Mouse (Mus musculus): ENCODE data around the gene Tifa. TPM values are rescaled to one million over a fixed set of nuclear protein-coding genes. Genes with fewer than 3 reads are reported as not detected.
"Not testable (repeated sequence)": the region's sequence is repeated elsewhere in the genome, so short reads cannot be mapped to it uniquely, and the experiment has no call there.

The Tifa gene
- polyA plus RNA-seq, 1 experiment from 2014 or later = 7.4 TPM

- peak within 1 kb of the TSS; percentile 85 for H3K27ac ChIP-seq (ENCODE audit: low read length)
- ATAC-seq (ENCODE audit: insufficient read depth, low FRiP score) = peak; percentile 90
- H3K36me3 ChIP-seq (ENCODE audit: control insufficient read depth, insufficient read depth, low read length) = no peaks in the 10 kb centered on the region
- peak within 1 kb of the TSS; percentile 64 for H3K4me3 ChIP-seq (replicated peaks; ENCODE audit: low read length)
- no peaks in the 10 kb centered on the region for H3K27me3 ChIP-seq (ENCODE audit: control insufficient read depth, insufficient read depth, low read length)
- peak within 1 kb of the TSS; percentile 74 for H3K4me2 ChIP-seq (ENCODE audit: low read depth, low read length)
- H3K9ac ChIP-seq (ENCODE audit: low read length) = peak within 1 kb of the TSS; percentile 70
- under 1% methylated on average over 24 of the region's 24 CpGs for WGBS
- no peaks in the 10 kb centered on the region for H3K4me1 ChIP-seq (ENCODE audit: control insufficient read depth, insufficient read depth, low read length)
- H3K9me3 ChIP-seq (replicated peaks; ENCODE audit: control insufficient read depth, low read length) = no peaks in the 10 kb centered on the region
These were observed 9.5 kb upstream of the Tifa start, which contains the start of gene Alpk1 for GRCm38 (mm10) chr3:127780021-127780644. TSS of gene Alpk1 (minus strand) at chr3:127780527.

- H3K4me3 ChIP-seq (replicated peaks; ENCODE audit: low read length) = no peak overlapping the region
- ATAC-seq (ENCODE audit: insufficient read depth, low FRiP score) = no peak
- H3K27ac ChIP-seq (ENCODE audit: low read length) = no peak overlapping the region
- H3K9ac ChIP-seq (ENCODE audit: low read length) = no peak overlapping the region
- H3K27me3 ChIP-seq (ENCODE audit: control insufficient read depth, insufficient read depth, low read length) = no peaks in the 10 kb centered on the region
- H3K4me2 ChIP-seq (ENCODE audit: low read depth, low read length) = no peak overlapping the region
- H3K36me3 ChIP-seq (ENCODE audit: control insufficient read depth, insufficient read depth, low read length) = no peaks in the 10 kb centered on the region
- 87% methylated on average over 9 of the region's 9 CpGs for WGBS
- H3K4me1 ChIP-seq (ENCODE audit: control insufficient read depth, insufficient read depth, low read length) = no peaks in the 10 kb centered on the region
- H3K9me3 ChIP-seq (replicated peaks; ENCODE audit: control insufficient read depth, low read length) = no peaks in the 10 kb centered on the region
These were observed 8.7 kb upstream of the Tifa start for GRCm38 (mm10) chr3:127780921-127781320.

- Histone ChIP-seq H3K27me3 (ENCODE audit: control insufficient read depth, insufficient read depth, low read length) (no peaks in the 10 kb centered on the region), H3K9me3 (replicated peaks; ENCODE audit: control insufficient read depth, low read length) (no peaks in the 10 kb centered on the region), H3K4me2 (ENCODE audit: low read depth, low read length) (no peak overlapping the region), H3K36me3 (ENCODE audit: control insufficient read depth, insufficient read depth, low read length) (no peaks in the 10 kb centered on the region), H3K4me1 (ENCODE audit: control insufficient read depth, insufficient read depth, low read length) (no peaks in the 10 kb centered on the region), H3K27ac (ENCODE audit: low read length) (no peak overlapping the region), H3K4me3 (replicated peaks; ENCODE audit: low read length) (no peak overlapping the region), H3K9ac (ENCODE audit: low read length) (no peak overlapping the region)
- WGBS = 68% methylated on average over 6 of the region's 6 CpGs
- no peak for ATAC-seq (ENCODE audit: insufficient read depth, low FRiP score)
These were observed 6.7 kb upstream of the Tifa start for GRCm38 (mm10) chr3:127782921-127783320.

GRCm38 (mm10) chr3:127783680-127784079, 5.9 kb upstream of the Tifa start:
- 93% methylated on average over 8 of the region's 8 CpGs for WGBS
- not testable (repeated sequence) for H3K27ac ChIP-seq (ENCODE audit: low read length); H3K9me3 ChIP-seq (replicated peaks; ENCODE audit: control insufficient read depth, low read length); H3K27me3 ChIP-seq (ENCODE audit: control insufficient read depth, insufficient read depth, low read length); H3K4me3 ChIP-seq (replicated peaks; ENCODE audit: low read length); H3K9ac ChIP-seq (ENCODE audit: low read length); H3K4me1 ChIP-seq (ENCODE audit: control insufficient read depth, insufficient read depth, low read length); ATAC-seq (ENCODE audit: insufficient read depth, low FRiP score); H3K4me2 ChIP-seq (ENCODE audit: low read depth, low read length); H3K36me3 ChIP-seq (ENCODE audit: control insufficient read depth, insufficient read depth, low read length)

DNA sequence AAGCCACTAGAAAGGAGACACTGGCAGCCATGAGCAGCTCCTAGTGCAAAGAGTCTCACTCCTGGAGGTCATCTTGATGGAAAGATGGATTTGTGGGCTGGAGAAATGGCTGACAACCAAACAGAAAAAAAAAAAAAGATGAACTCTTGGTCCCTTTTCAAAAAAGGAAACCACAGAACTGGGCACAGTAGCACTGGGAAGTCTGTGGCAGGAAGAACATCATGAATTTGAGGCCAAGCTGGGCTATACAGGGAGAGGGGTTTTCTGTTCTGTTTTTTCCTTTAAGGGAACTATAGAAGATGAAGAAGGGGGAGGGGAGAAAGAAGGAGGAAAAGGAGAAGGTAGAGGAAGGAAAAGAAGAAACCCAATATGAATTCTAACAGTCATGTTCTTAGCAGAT, 2.6 kb upstream of the Tifa start:
- Histone ChIP-seq H3K9ac (ENCODE audit: low read length) (no peak overlapping the region), H3K36me3 (ENCODE audit: control insufficient read depth, insufficient read depth, low read length) (no peaks in the 10 kb centered on the region), H3K4me3 (replicated peaks; ENCODE audit: low read length) (no peak overlapping the region), H3K9me3 (replicated peaks; ENCODE audit: control insufficient read depth, low read length) (no peaks in the 10 kb centered on the region), H3K27me3 (ENCODE audit: control insufficient read depth, insufficient read depth, low read length) (peaks cover 5% of the 10 kb centered on the region; the same call in 1 of the 2 replicates), H3K4me1 (ENCODE audit: control insufficient read depth, insufficient read depth, low read length) (peaks cover 9% of the 10 kb centered on the region), H3K4me2 (ENCODE audit: low read depth, low read length) (no peak overlapping the region), H3K27ac (ENCODE audit: low read length) (no peak overlapping the region)
- ATAC-seq (ENCODE audit: insufficient read depth, low FRiP score) = no peak

DNA sequence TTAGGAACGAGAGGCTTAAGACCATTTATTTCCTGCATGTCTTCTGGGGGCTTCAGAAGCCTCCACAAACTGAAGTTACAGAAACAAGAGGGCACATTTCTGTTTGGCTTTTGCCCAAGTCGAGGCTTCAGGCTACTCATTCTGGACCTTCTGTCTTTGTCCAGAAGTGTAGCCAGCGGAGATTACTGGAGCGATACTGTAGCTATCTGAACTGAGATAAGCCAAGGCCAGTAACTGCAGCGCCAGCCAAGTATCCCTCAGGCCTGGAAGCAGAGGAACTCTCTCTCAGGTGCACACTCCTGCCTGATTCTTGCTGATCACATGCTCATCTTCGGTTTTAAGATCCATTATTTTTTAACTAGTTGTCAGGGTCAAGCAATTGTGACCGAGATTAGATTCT, 1.6 kb upstream of the Tifa start:
- no peaks in the 10 kb centered on the region for H3K36me3 ChIP-seq (ENCODE audit: control insufficient read depth, insufficient read depth, low read length)
- 55% methylated on average over 7 of the region's 7 CpGs for WGBS
- H3K9me3 ChIP-seq (replicated peaks; ENCODE audit: control insufficient read depth, low read length) = no peaks in the 10 kb centered on the region
- ATAC-seq (ENCODE audit: insufficient read depth, low FRiP score) = no peak
- H3K4me2 ChIP-seq (ENCODE audit: low read depth, low read length) = no peak overlapping the region
- peaks cover 5% of the 10 kb centered on the region; the same call in 1 of the 2 replicates for H3K27me3 ChIP-seq (ENCODE audit: control insufficient read depth, insufficient read depth, low read length)
- peaks cover 9% of the 10 kb centered on the region for H3K4me1 ChIP-seq (ENCODE audit: control insufficient read depth, insufficient read depth, low read length)
- H3K9ac ChIP-seq (ENCODE audit: low read length) = no peak overlapping the region
- no peak overlapping the region for H3K4me3 ChIP-seq (replicated peaks; ENCODE audit: low read length)
- H3K27ac ChIP-seq (ENCODE audit: low read length) = no peak overlapping the region

DNA sequence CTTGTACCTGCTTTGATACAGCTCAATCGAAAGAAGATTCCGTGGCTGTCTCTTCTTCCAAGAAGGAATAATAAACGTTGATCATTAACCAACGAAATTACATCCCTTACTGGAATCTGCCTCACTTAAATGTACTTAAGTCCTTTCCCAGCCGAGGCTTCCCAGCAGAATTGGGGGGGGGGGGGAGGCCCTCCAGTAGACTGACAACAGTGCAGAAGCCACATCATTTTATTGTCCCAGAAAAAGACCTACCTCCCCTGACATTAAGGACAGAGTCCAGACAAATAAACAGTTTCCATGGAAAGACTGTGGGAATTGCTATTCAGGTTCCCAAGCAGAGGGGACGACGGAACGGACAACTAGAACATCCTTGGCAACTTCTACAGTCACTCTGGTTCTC, 686 bp upstream of the Tifa start:
- Histone ChIP-seq H3K27me3 (ENCODE audit: control insufficient read depth, insufficient read depth, low read length) (peaks cover 5% of the 10 kb centered on the region; the same call in 1 of the 2 replicates), H3K9me3 (replicated peaks; ENCODE audit: control insufficient read depth, low read length) (no peaks in the 10 kb centered on the region), H3K4me3 (replicated peaks; ENCODE audit: low read length) (peak overlapping the region; percentile 62), H3K4me1 (ENCODE audit: control insufficient read depth, insufficient read depth, low read length) (peaks cover 9% of the 10 kb centered on the region), H3K9ac (ENCODE audit: low read length) (no peak overlapping the region), H3K36me3 (ENCODE audit: control insufficient read depth, insufficient read depth, low read length) (no peaks in the 10 kb centered on the region), H3K27ac (ENCODE audit: low read length) (no peak overlapping the region), H3K4me2 (ENCODE audit: low read depth, low read length) (peak overlapping the region; percentile 100; the same call in 1 of the 2 replicates)
- 26% methylated on average over 8 of the region's 8 CpGs for WGBS
- ATAC-seq (ENCODE audit: insufficient read depth, low FRiP score) = no peak

DNA sequence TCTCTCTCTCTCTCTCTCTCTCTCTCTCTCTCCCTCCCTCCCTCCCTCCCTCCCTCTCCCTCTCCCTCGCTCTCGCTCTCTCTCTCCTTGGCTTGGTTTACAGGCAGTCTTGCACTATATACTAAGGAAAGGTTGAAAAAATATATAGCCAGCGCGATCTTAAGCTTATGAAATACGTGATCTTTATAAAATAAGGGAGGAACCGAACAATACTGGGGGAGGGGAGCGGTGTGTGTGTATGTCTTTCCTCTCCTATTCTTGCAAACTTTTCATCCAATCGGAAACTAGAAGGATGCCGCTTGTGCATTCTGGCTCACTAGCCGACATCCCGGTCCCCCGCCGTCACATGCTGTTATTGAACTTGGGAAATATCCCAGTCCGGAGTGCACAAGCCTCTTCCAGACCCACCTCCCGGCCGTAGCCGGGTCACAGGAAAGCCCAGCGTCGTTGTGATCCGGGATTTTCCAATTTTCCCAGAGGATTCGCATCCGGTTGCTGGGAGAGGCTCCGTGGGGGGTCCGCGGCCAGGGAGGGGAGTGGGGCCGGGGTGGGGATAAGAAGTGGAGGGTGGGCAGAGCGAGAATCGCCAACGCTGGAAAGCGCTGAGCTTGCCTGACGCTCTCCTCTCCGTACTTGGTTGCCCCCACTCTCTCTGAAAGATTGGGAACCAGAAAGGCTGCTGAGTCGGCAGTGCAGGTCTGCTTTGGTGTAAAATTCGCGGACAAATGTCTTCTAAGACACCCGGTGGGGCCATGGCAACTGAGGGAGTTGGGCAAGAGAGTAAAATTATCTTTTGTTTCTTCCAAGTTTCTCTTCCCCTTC, 840 bp downstream of the Tifa start:
- H3K4me2 ChIP-seq (ENCODE audit: low read depth, low read length) = peak overlapping the region; percentile 100

GRCm38 (mm10) chr3:127791056-127791483, 1.5 kb downstream of the Tifa start:
- Histone ChIP-seq H3K36me3 (ENCODE audit: control insufficient read depth, insufficient read depth, low read length) (no peaks in the 10 kb centered on the region), H3K9ac (ENCODE audit: low read length) (peak overlapping the region; percentile 73), H3K27me3 (ENCODE audit: control insufficient read depth, insufficient read depth, low read length) (peaks cover 5% of the 10 kb centered on the region; the same call in 1 of the 2 replicates), H3K4me1 (ENCODE audit: control insufficient read depth, insufficient read depth, low read length) (peaks cover 9% of the 10 kb centered on the region), H3K27ac (ENCODE audit: low read length) (peak overlapping the region; percentile 40), H3K9me3 (replicated peaks; ENCODE audit: control insufficient read depth, low read length) (no peaks in the 10 kb centered on the region), H3K4me3 (replicated peaks; ENCODE audit: low read length) (peak overlapping the region; percentile 62), H3K4me2 (ENCODE audit: low read depth, low read length) (peak overlapping the region; percentile 100)
- WGBS = 2% methylated on average over 15 of the region's 15 CpGs
- no peak for ATAC-seq (ENCODE audit: insufficient read depth, low FRiP score)

More for the DNA sequence above, 840 bp downstream of the Tifa start:
- Histone ChIP-seq H3K9me3 (replicated peaks; ENCODE audit: control insufficient read depth, low read length) (no peaks in the 10 kb centered on the region), H3K4me3 (replicated peaks; ENCODE audit: low read length) (peak overlapping the region; percentile 62), H3K27ac (ENCODE audit: low read length) (peak overlapping the region; percentile 53), H3K36me3 (ENCODE audit: control insufficient read depth, insufficient read depth, low read length) (no peaks in the 10 kb centered on the region), H3K9ac (ENCODE audit: low read length) (peak overlapping the region; percentile 73), H3K27me3 (ENCODE audit: control insufficient read depth, insufficient read depth, low read length) (peaks cover 5% of the 10 kb centered on the region; the same call in 1 of the 2 replicates), H3K4me1 (ENCODE audit: control insufficient read depth, insufficient read depth, low read length) (peaks cover 9% of the 10 kb centered on the region)
- ATAC-seq (ENCODE audit: insufficient read depth, low FRiP score) = peak; percentile 34; the same call in 1 of the 2 replicates
- under 1% methylated on average over 36 of the region's 36 CpGs for WGBS

All from stomach, embryonic 16.5 days (tissue).